Mouse (Mus musculus) ovary, postnatal 10 days (tissue): ENCODE measurements at regions not wholly inside any gene's neighbourhood (a gene's known extent, or its start where the extent isn't known, plus 50 kb on each side); places are given as distances from the start of the nearest gene placed in this dataset.
"Not testable (repeated sequence)": the region's sequence is repeated elsewhere in the genome, so short reads cannot be mapped to it uniquely, and the experiment has no call there.

ENCODE experiments used
- DNase-seq: peaks from one replicate; pipeline ENCODE4 v3.0.0; 2022; ENCODE audit warnings: low spot score

DNA sequence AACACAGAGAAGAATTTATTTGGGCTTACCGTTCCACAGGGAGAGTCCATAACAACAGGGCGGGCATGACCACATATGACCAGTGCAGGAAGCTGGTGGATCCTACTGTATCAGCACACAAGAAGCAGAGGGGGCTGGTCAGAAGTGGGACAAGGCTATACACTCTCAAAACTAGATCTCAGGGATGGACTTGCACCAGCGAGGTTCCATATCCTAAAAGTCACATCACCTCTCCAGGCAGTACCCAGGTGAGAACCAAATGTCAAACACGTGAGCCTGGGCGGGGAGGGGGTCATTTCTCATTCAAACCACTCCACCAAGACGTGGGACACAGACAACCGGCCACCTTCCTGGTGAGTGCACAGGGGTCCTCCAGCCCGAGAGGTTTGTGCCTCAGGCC, 167.9 kb downstream of the Basp1 start:
- DNase-seq: no peak

DNA sequence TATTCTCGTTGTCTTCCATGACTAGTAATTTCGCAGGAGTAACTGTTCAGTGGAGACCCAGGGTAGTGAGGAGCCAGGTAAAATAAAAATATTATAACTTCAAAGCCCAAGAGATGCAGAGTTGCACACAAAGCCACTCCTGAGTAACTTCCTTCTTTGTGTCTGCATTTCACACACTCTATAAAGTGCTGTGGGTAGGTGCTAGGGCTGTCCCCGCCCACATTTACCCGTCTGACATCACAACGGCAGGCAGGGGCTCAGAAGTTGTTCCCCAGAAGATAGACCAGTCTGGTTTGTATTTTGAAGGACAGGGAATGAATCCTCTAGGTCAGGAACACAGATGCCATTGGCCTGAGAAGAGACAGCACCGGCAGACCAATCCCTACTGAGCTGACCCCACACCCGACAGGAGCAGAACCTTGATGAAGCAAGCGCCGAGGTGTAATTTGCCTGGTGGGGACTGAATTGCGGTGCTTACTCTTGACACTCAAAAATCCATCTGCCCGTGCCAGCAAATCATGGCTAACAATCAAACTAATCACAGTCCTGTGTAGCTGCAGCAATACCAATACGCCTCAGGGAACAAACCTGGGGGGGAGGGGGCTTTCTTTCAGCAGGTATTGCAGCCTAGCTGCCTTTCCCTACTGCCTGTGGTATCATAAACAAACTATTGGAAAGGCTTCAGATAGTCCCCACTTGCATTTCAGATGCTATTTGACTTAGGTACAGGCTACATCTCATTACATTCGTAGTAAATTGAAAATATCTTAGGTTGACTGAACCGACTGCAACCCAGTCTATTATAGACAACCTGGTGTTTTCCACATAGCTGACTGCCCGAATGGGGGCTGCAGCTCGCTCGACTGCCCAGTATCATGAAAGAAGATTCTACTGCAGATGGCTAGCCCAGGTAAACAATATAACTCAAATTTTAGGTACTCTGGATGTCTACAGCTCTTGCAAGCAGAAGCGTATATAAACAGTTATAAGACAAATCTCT, 175.6 kb downstream of the Basp1 start:
- no peak for DNase-seq

DNA sequence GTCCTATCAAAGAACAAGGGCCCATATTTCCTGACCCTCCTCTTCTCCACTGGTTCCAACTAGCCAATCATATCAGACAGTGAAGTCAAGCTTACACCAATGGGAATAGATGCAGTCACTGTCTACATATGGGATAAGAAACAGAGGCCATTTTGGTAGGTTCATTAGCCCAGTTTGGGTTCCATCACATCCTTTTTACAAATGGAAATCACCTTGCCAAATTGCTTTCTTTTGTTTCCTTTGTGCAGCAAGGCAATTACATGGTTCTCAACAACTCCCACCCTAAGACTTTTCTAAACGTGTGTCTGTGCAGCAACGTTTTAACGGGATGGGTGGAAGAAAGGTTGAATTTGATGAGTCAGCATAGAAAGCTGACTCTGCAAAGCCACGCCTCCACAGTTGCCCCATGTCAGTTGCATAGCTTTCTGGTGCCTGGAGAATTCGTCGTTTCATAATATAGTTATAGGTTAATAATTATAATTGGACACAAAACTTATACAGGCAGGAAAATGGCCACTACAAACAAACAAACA, 177.3 kb downstream of the Basp1 start:
- DNase-seq: no peak

DNA sequence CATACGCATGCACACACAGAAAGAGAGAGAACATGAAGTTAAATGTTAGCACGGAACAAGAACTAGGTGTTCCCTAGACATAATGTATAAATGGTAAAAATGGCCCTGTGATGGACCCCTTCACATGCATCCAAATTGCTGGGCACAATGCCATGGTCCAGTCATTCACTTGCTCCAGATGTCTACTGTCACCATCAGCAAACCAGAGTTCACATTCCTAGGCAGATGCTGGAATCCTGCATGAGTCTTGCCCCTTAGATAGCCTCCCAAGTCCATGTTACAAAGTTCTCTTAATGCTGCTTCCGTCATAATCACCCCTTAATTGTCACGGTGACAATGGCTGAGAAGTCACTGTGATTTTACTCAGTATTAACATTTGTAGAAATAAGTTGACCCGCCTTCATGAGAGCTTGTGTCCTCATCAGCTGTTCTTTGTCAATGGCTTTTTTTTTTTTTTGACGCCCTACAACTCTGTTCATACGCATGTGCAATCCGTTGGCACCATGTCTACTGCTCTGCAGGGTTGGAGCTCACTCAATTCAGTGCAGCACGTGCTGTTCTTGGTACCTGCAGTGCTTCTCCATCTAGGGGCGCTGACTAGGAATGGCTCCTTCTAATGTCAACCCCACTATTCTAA, 179.4 kb downstream of the Basp1 start:
- no peak for DNase-seq

DNA sequence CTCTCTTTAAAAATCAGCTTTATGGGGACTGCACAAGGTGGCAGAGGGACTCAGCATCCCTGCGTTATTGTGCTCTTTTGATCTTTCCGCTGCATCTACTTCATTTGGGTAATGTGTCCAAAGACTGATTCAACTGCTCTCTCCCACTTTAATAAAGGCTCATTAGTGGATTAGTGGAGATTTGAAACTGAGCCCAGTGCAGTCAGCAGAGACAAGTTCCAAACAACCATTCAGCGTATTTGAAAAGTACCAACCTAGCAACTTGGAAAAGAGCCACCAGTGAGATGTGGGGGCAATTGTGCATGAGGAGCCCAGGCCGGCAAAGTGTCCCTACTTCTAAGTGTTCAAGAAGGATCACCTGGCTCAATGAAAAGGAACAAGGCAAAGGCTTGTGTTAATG, 183.4 kb downstream of the Basp1 start:
- no peak for DNase-seq

DNA sequence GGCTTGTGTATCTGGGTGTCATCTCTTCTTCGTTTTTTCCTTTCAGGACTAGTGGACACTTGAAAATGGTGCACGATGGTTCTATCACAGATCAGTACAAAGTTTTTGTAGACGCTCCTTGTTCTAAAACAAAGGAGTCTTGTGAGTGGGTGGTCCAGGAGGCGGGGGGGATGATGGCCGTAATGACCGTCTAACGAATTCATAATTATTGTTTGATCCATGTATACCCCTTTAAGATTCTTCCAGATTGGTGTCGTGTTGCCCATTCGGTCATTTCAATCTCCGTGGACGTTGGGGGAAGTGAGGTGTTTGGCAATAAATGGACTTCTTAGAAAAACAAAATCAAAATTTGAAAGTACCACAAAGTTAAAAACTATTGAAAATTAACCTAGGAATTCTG, 183.8 kb downstream of the Basp1 start:
- DNase-seq: no peak

DNA sequence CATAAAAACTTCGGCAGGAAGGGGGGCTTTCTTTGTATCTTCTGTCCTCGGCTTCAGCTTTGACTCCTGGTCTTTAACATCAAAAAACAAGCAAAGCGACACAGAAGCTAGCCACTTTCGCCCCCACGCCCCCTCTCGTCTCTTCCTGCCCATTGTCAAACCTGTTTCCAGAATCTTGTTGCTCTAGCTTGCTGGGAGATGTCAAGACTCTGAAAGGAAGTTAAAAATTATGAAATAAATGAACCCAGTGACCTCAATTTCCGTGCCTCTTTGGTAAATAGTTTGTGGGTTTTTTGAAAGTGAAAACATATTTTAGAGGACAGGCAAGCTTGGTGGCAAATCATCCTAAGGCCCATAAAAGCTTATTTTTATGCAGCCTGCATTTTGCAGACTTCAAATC, 186.1 kb downstream of the Basp1 start:
- no peak for DNase-seq

DNA sequence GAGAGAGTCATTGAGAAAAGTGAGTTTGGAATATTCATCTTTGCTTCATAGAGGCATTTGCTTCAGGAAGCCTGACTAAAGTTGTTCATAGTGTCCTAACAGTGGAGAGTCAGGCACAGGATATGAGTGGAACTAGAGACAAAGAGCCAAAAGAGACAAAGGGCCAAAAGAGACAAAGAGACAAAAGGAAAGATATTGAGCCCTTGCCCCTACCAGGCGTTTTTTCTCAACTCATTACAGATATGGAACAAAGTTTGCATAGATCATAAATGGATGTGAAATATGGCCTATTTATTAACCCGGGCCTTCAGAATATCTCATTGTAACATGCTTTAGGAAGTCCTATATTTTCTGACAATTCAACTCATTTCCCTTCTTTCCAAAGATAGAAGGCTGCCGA, 187.6 kb downstream of the Basp1 start:
- DNase-seq: no peak

DNA sequence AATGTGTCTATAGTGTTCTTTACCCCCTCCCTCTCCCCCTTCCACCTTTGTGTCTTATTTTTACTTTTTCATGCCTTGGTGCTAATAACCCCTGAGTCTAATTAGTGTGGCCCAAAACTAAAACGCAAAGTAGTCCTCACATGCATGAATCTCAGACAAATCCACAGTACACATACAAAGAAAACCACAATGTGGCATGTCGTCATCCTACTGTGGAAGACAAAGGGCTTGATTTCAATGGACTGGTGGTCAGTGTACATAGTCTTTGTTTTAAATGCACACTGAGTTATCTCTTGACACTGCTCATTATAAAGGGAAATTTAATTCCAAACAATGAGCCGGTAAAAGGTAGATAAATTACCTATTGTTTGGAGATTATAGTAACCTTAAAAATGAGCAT, 188.1 kb downstream of the Basp1 start:
- no peak for DNase-seq

DNA sequence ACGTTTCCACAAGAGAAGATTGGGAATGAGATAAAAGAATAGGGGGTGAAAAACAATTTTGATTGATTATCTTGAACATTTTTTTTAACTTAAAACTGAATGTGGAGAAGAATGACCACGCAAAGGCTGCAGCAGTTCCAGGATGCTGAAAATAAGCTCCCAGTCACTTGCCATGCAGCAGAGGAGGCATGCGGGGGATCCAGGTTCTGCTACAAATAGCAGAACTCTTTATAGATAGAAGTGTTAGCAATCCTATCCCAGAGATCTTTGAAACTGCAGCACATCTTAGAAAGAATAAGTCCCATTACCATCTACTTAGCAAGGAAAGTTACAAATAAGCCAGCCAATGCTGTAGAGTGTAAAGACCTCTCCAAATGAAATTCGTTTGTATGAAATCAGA, 191.8 kb downstream of the Basp1 start:
- no peak for DNase-seq

DNA sequence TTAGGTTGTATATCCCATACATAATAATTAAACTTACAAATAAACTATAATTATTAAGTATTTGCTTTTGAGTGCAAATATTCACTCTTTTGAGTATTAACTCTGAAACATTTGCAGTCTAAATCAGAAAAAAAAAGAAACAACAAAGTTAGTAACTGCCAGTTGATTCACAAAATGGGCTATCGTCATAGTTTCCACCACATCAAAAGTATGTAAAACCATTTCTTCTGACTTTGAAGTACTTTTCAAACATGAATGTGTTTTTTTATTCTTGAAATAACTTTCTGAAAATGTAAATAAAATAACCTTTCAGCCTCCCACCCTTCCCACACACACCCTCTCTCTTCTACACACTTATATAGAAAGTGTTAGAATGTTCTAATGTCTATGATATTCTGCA, 197.2 kb downstream of the Basp1 start:
- no peak for DNase-seq

DNA sequence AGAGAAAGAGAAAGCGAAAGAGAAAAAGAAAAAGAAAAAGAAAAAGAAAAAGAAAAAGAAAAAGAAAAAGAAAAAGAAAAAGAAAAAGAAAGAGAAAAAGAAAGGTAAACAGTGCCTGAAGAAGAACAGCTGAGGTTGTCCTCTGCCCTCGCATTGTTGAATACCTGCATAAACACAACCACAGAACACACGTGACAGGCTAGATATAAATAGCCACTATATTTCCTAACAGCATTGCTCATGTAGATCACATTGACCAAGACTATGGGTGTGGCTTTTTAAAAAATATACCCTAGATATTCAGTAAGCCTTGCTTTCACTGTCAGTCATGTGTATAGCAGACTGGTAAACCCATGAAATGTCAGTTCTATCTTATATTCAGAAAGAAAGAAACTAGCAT, 211.5 kb downstream of the Basp1 start:
- no peak for DNase-seq

DNA sequence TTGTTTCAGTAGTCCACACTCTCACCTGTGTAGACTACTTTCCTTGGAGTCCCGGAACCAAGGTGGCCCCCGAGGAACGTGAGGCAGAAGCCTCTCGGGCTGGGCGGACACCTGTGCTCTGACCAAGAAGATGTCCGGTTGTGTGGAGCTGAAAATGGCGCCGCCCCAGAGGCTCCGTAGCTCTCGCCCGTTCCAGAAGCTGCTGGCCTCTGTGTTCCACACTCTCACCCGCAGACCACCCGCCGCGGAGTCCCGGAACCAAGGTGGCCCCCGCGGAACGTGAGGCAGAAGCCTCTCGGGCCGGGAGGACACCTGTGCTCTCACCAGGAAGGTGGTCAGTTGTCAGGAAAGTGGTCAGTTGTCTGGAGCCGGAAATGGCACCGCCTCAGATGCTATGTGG, 213.3 kb downstream of the Basp1 start:
- DNase-seq: not testable (repeated sequence)

DNA sequence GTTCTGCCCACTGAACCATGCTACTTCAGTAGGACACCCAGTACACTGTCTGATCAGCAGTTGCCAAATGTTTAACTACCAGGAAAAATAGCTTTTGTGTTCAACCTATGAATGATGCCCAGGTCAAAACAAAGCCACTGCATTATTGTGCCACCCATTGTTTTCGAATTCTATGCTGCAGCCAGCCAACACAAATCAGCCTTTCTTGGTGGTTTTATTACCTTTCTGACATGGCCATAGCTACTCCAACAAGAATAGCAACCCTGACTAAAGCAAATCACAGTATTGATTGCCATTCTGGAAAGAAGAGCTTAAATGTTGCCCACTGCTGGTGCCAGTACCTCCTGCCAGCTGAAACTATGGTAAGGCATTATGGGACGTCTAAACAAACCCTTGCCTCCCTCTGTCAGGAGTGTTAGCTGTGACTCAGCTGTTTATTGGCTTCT, 225.7 kb downstream of the Basp1 start:
- no peak for DNase-seq

DNA sequence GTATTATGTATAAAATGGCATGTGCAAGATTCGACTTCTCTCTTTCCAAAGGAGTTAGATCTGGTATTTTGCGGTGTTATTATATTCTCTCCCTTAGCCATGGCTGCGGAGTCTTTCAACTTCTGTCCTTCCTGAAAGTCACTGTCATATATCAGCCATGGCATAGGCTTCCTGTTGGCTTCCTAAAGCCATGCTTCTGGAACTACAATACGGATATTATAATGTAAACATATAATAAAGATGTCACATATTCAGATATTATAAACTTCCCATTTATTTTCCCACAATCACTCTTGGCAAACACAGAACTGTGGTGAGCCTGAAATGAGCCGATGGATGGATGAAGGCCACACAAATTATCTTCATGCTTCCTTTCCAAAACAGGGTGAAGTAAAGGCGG, 240.8 kb downstream of the Basp1 start:
- no peak for DNase-seq

DNA sequence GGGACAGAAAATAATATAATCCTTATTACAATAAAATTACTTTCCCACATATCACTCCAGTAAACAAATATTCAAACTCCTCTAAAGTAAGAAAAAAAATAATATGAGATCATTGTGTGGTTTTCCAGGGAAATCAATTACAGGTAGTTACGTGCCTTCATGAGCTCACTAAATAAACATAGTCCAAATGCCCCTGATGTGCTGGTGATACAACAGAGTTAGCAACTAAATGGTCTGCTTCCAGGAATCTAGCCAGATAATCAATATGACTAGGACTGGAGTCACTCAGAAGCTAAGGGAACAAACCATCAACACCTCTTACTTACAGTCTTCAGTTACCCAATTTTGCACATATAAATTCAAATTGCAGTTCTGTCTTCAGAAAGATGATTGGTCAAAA, 267.2 kb downstream of the Basp1 start:
- DNase-seq: no peak

DNA sequence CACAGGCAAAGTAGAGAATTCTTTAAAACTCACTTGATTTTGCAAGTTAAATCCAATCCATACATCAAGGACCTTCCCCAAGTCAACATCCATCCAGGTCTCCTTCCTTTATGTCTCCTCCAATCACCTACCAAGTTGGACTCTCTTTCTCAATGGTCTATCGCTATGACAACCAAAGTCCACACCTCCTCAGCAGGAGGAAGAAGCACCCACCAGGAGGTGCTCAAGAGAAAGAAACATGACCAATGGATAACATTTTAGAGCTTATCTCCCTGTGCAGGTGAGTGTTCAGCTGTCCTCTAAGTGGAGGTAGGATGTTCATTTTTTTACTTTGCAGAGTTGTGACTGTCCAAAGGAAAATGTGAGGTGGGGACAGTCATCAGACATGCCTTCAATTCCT, 269.3 kb downstream of the Basp1 start:
- DNase-seq: no peak

DNA sequence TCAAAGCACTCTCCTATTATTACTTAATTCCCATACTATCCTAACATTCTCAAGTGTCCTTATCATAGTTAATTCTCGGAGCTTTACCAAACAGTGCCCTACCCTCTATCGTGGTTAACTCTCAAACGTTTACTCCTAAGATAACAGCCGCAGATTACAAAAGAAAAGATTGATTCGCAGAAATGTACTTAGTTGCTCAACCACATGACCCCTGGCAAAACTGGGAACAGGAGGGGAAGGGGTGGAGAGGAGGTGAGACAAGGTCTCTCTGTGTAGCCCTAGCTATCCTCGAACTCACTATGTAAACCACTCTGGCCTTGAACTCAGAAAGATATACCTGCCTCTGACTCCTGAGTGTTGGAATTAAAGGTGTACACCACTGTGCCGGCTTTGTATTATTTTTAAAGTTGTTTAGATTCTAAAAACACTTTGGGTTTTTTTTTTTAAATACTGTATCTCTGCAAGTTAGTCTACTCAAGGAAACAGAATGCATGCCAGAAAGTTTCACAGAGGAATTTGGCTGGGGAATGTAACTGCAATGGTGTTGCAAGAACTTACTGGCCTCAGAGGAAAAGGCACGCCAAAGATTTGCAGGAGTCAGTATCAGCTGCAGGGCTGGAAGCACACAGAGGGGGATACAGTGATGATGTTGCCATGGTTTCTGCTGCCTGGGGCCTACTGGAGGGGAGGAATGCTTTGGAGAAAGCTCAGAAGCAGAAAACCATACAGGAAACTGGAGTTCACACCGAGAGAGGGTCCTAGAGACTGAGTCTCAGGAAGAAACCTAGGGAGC, 273.0 kb downstream of the Basp1 start:
- no peak for DNase-seq

DNA sequence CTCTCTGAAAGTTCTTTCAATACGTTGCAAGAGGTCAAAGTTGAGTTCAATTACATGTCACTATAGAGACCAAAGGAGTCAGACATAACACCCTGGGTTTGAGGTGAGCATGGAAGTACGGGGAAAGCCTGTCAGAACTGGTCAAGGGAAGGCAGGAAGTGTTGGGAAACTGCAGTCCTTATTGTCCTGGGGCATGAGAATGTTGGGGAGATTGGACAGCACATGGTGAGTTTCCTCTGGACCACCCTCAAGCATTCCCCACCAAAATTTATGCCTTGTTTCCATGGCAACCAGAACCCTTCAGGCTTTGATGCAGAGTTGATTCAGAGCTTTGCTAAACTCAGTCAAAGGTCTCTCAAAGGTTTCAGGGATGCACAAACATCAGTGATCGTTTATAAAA, 276.5 kb downstream of the Basp1 start:
- DNase-seq: no peak

DNA sequence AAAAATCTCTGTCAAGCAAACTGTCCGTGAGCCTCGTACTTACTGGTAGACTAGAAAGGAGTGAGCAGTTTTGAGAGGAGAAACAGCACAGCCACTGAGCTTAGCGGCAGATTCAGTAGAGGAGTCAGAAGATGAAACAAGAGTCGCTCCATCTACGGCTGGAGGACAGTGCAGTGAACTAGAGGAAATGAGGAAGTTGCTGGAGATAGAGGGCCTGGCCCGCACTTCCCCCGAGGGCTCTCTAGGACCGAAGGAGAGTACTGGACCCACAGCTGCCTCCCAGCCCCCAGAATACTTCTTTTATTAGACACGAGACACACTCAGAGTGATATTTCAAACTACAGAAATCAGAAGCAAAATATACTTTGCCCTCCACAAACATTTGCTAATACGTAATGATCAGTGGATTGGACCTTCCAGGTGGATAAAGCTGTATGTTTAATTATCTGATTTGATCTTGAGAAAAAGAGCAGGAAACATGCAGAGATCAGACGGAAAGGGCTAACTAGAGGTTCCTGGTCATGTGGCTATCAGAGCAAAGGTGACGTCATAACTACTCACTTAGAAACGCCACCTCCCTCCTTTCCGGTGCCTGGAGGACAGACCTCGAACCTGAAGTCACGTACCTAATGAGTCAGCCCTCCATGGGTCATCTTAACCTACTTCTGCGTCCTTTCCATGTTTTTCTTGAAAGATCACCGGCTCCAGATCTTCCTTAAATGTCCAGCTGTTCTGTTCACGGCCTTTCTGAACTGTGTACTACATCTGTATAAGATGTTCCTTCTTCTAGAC, 277.9 kb downstream of the Basp1 start:
- no peak for DNase-seq

DNA sequence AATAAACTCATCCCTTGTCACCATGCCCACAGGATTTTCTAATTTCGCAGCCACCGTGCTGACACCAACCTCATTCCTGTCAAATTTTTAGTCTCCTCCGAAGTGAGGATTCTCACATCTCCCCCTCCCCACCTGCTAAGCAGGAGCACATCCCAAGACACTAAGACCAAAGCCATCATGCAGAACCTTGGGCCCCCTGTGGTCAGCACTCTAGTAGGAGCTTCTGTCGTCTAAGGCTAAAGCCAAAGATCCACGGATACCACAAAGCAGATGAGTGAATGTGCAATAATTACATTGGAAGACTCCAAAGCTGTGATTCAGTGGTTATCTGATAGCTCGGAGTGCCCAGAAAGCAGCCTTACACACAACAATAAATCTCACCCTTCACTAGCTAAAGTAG, 283.5 kb downstream of the Basp1 start:
- DNase-seq: no peak

DNA sequence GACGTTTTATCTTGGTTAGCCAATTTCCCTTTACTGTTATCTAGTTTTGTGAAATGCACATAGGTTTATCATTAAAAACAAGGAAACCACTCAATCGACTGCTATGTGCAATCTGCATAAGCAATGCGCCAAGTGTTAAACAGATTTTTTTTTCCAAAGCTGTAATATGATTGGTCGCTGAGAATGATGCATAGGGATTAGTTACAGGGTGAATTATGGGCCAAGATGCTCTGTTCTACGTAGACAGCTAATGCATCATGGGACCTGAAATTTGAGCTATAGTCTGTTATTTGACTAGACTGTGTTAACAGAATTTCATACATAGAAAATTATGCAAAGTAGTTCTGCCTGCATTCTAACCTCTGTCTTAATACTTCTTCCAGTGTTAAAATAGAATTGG, 284.0 kb downstream of the Basp1 start:
- DNase-seq: no peak
